Mouse (Mus musculus) midbrain, embryonic 16.5 days (tissue): ENCODE results near the gene Bace1. TPM values are rescaled to one million over a fixed set of nuclear protein-coding genes. Genes with fewer than 3 reads are reported as not detected.

Experiments used
- ATAC-seq: fragments of 200-750 bp; cut with Nextera tagmentation; 2 replicates; pipeline ENCODE4 v1.8.0; 2017; ENCODE audit warnings: moderate TSS enrichment
- H3K27ac ChIP-seq: fragments of 300-500 bp; sonication (generic); 2 replicates; pipeline ENCODE4 v1.5.1; 2014; ENCODE audit warnings: mild to moderate bottlenecking, low read length, mixed read lengths
- H3K27me3 ChIP-seq: fragments of 300-500 bp; sonication (generic); 2 replicates; pipeline ENCODE4 v1.6.1; 2014; ENCODE audit warnings: low read depth, low read length, mixed read lengths; ENCODE audit not compliant: control insufficient read depth, insufficient read depth
- H3K36me3 ChIP-seq: fragments of 300-500 bp; sonication (generic); 2 replicates; pipeline ENCODE4 v1.6.1; 2014; ENCODE audit warnings: mild to moderate bottlenecking, low read length, moderate library complexity, mixed read lengths; ENCODE audit not compliant: control insufficient read depth, insufficient read depth
- H3K4me1 ChIP-seq: fragments of 300-500 bp; sonication (generic); 2 replicates; pipeline ENCODE4 v1.6.1; 2014; ENCODE audit warnings: mild to moderate bottlenecking, low read length, mixed read lengths; ENCODE audit not compliant: control insufficient read depth, insufficient read depth
- H3K4me2 ChIP-seq: fragments of 300-500 bp; sonication (generic); 2 replicates; pipeline ENCODE4 v1.6.1; 2014; ENCODE audit warnings: mild to moderate bottlenecking, low read length, mixed read lengths
- H3K4me3 ChIP-seq: fragments of 300-500 bp; sonication (generic); 2 replicates; pipeline ENCODE4 v1.5.1; 2014; ENCODE audit warnings: low read depth, mild to moderate bottlenecking, low read length, moderate library complexity, mixed read lengths
- H3K9ac ChIP-seq: fragments of 300-500 bp; sonication (generic); 2 replicates; pipeline ENCODE4 v1.6.1; 2014; ENCODE audit warnings: low read depth, low read length, mixed read lengths
- H3K9me3 ChIP-seq: fragments of 300-500 bp; sonication (generic); replicated peaks from 2 replicates; pipeline ENCODE4 v1.6.1; 2014; ENCODE audit warnings: mild to moderate bottlenecking, low read length, mixed read lengths; ENCODE audit not compliant: control insufficient read depth, poor library complexity, severe bottlenecking
- WGBS: fragments of 180-500 bp; shearing (Covaris S2); extraction: QIAGEN DNeasy Blood & Tissue Kit; methylation state at CpG from one replicate; pipeline ENCODE4 v1.1.7; 2014; 5-methylcytosine and 5-hydroxymethylcytosine counted together
- polyA plus RNA-seq: library from polyadenylated mRNA; unstranded; fragments of >200 nt; fragmentation: Nextera tagmentation; extraction: Ambion mirVana; gene quantifications from 2 replicates; pipeline ENCODE4 v1.2.1, GENCODE M21; 2015

Bace1 gene
- polyA plus RNA-seq, 1 experiment from 2014 or later = 51.3 TPM

DNA sequence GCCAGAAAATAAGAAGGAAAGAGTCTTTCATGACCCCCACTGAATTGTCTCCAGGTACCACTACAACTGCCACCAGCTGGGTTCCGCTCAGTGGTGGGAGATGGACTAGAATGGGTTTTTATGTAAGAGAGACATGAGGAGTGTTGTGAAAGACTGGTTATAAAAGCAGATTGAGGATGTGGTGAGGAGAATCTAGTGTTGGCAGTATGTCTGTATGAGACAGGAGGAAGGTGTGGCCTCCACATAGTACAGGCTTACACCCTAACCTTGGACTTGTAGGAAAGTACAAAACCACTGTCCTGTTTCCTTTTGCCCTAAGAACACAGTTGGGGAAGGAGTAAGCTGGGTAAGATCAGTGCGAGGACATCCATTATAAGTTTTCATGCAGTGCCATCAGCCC is 15.3 kb downstream of the Bace1 start:
- Histone ChIP-seq H3K36me3 (peaks cover 13% of the 10 kb centered on the region), H3K4me3 (no peak overlapping the region), H3K9ac (no peak overlapping the region), H3K4me2 (no peak overlapping the region), H3K27ac (no peak overlapping the region), H3K4me1 (peaks cover 16% of the 10 kb centered on the region), H3K9me3 (no peaks in the 10 kb centered on the region), H3K27me3 (no peaks in the 10 kb centered on the region)
- 99% methylated on average over 2 of the region's 2 CpGs for WGBS
- no peak for ATAC-seq

DNA sequence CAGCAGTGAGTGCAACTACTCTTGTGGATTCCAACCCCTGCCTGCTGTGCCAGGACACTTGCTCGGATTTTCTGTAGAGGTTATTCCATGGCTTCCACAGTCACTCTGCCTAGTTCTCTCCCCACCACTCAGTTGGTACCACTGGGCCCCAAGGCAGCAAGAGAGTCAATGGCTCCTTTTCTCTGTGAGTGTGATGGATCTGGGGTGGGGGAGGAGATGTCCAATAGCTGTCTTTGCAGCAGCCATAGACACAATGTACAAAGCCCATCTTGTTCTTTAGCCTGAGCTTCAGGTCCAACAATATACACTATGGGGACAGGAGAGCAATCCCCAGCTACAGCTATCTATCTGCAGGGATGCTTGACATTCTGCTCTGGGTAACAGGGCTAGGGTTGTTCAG is 15.8 kb downstream of the Bace1 start:
- H3K9me3 ChIP-seq = no peaks in the 10 kb centered on the region
- H3K4me1 ChIP-seq = peaks cover 12% of the 10 kb centered on the region
- H3K4me2 ChIP-seq = no peak overlapping the region
- no peak overlapping the region for H3K27ac ChIP-seq
- 29% methylated on average over 1 of the region's 1 CpGs for WGBS
- no peak overlapping the region for H3K9ac ChIP-seq
- no peaks in the 10 kb centered on the region for H3K27me3 ChIP-seq
- peaks cover 18% of the 10 kb centered on the region for H3K36me3 ChIP-seq
- ATAC-seq = no peak
- no peak overlapping the region for H3K4me3 ChIP-seq

- Histone ChIP-seq H3K4me2 (no peak overlapping the region), H3K36me3 (peaks cover 55% of the 10 kb centered on the region), H3K9me3 (no peaks in the 10 kb centered on the region), H3K4me1 (no peaks in the 10 kb centered on the region), H3K27ac (no peak overlapping the region), H3K9ac (no peak overlapping the region), H3K27me3 (no peaks in the 10 kb centered on the region), H3K4me3 (no peak overlapping the region)
- ATAC-seq = no peak
- 94% methylated on average over 10 of the region's 10 CpGs for WGBS
These were observed 21.0 kb downstream of the Bace1 start for GRCm38 (mm10) chr9:45859364-45859763.

DNA sequence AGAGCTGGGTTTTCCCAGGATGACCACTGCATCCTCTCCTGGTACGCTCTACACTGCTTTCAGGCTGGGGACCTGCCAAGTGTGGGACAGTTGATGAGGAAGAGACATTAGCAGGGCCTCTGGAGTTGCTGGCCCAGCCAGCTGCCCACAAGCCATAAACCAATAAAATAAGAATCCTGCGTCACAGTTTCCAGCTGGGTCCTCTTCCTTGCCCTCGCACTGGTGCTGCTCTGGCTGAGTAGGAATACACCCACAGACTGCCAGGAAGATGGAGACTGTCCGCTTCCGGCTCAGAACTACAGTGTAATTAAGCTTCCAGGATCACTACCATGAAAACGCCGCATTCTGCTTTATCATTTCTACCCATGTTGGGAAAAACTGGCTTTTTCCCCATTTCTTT is 23.4 kb downstream of the Bace1 start:
- no peak overlapping the region for H3K4me2 ChIP-seq
- no peaks in the 10 kb centered on the region for H3K27me3 ChIP-seq
- H3K36me3 ChIP-seq = peaks cover 60% of the 10 kb centered on the region
- H3K4me3 ChIP-seq = no peak overlapping the region
- WGBS = 94% methylated on average over 7 of the region's 7 CpGs
- no peaks in the 10 kb centered on the region for H3K4me1 ChIP-seq
- no peak overlapping the region for H3K27ac ChIP-seq
- no peak for ATAC-seq
- no peaks in the 10 kb centered on the region for H3K9me3 ChIP-seq
- H3K9ac ChIP-seq = no peak overlapping the region

DNA sequence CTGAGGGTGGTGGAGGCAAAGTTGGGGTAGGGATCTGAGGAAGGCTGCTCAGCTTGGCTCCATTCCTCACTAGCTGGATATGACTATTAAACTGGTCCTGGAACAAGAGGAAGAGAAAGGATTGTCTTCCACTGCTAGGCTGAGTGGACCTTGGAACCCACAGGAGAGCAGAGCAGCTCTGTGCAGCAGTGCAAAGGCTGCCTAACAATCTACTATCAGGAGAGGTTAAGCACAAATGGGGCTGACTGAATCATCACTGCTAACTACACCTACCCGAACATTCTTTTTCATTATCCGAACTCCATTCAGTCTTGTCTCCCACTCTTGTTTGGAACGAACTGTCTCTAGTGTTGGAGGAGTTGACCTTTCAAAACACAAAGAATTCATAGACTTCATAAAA is 30.8 kb downstream of the Bace1 start:
- Histone ChIP-seq H3K27ac (no peak overlapping the region), H3K27me3 (no peaks in the 10 kb centered on the region), H3K9me3 (no peaks in the 10 kb centered on the region), H3K4me3 (no peak overlapping the region), H3K4me2 (no peak overlapping the region), H3K4me1 (no peaks in the 10 kb centered on the region), H3K36me3 (peaks cover 47% of the 10 kb centered on the region), H3K9ac (no peak overlapping the region)
- no peak for ATAC-seq
- WGBS = 95% methylated on average over 3 of the region's 3 CpGs

DNA sequence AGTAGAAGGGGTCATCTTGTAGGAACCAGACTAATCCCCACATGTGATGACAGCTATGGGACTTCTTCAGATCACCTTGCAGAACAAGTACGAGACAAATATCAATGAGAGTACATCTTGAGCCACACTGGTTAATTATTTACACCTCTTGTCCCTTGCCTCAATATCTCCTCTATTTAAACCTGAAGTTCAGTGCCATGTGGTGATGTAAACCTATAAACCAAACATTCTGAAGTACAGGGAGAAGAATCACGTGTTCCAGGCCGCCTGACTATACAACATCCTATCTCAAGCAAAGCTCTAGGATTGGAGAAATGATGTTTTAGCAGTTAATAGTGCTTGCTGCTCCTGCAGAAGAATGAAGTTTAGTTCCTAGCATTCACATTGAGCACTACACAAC is 31.9 kb downstream of the Bace1 start:
- no peak overlapping the region for H3K27ac ChIP-seq
- no peak overlapping the region for H3K4me2 ChIP-seq
- no peak for ATAC-seq
- no peaks in the 10 kb centered on the region for H3K27me3 ChIP-seq
- H3K4me3 ChIP-seq = no peak overlapping the region
- peaks cover 45% of the 10 kb centered on the region for H3K36me3 ChIP-seq
- H3K9me3 ChIP-seq = no peaks in the 10 kb centered on the region
- H3K9ac ChIP-seq = no peak overlapping the region
- no peaks in the 10 kb centered on the region for H3K4me1 ChIP-seq
- WGBS = 92% methylated on average over 3 of the region's 3 CpGs

DNA sequence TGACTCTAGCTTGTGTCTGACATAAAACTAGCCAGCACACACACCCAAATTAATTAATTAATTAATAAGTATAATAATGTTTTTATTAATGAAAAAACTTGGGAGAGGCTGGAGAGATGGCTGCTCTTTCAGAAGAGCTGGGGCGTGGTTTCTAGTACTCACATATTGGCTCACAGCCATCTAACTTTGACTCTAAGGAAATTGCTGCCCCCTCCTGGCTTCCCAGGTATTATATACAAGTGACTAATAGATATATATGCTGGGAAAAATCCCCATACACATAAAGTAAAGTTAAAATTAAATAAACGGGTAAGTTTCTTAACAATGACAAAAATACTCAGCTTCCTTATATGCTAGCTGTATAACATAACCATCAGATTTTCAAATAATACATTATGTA is 39.5 kb downstream of the Bace1 start:
- Histone ChIP-seq H3K4me2 (no peak overlapping the region), H3K4me1 (no peaks in the 10 kb centered on the region), H3K27ac (no peak overlapping the region), H3K4me3 (no peak overlapping the region), H3K9me3 (no peaks in the 10 kb centered on the region), H3K9ac (no peak overlapping the region), H3K27me3 (no peaks in the 10 kb centered on the region), H3K36me3 (peaks cover 10% of the 10 kb centered on the region)
- ATAC-seq = no peak
- 83% methylated on average over 2 of the region's 2 CpGs for WGBS

GRCm38 (mm10) chr9:45893681-45894080 is 55.3 kb downstream of the Bace1 start:
- H3K4me1 ChIP-seq = no peaks in the 10 kb centered on the region
- no peak overlapping the region for H3K27ac ChIP-seq
- no peaks in the 10 kb centered on the region for H3K9me3 ChIP-seq
- H3K9ac ChIP-seq = no peak overlapping the region
- no peak for ATAC-seq
- peaks cover 36% of the 10 kb centered on the region for H3K36me3 ChIP-seq
- no peak overlapping the region for H3K4me2 ChIP-seq
- H3K27me3 ChIP-seq = no peaks in the 10 kb centered on the region
- H3K4me3 ChIP-seq = no peak overlapping the region

DNA sequence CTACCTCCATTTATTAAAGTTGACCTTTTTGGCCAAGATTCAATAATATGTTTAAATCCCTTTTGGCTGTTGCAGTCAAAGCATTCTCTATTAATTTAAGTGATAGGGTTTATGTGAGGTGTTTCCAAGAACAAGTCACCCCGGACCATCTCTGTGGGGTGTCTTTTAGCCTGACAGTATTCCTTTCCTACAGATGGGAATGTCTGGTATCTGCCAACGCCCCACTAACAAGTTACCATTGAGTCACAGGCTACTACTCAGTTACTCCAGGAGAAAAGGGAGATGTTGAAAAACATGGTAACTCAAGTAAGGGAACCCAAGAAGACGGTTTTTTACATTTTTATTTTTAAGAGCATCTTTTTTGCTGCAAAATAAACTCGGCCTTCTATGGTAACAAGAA is 66.8 kb downstream of the Bace1 start:
- Histone ChIP-seq H3K4me1 (peaks cover 25% of the 10 kb centered on the region), H3K9me3 (no peaks in the 10 kb centered on the region), H3K9ac (peak overlapping the region; percentile 91), H3K36me3 (peaks cover 2% of the 10 kb centered on the region), H3K27me3 (no peaks in the 10 kb centered on the region), H3K27ac (peak overlapping the region; percentile 98; the same call in 1 of the 2 replicates), H3K4me2 (peak overlapping the region; percentile 86), H3K4me3 (peak overlapping the region; percentile 95)
- no peak for ATAC-seq
- 48% methylated on average over 4 of the region's 4 CpGs for WGBS

DNA sequence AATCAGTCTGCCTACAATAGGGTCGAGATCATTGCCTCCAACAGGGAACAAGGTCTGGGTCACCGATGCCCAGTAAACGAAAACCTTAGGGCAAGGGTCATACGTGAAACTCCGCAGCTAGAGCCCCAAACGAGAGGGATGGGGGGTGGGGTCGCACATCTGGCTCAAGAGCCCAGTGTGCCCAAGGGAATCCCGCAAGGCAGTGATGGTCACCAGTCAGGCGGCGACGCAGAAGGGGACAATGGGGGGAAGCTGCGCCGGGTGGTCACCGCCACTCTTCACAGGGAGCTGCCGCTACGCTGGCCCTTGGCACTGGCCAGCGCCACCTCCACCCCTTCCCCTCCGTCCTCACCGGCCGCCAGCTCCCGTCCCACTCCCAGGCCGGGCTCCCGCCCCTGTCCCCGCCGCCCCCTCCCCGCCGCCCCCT is 67.4 kb downstream of the Bace1 start:
- WGBS = under 1% methylated on average over 18 of the region's 27 CpGs
- Histone ChIP-seq H3K4me2 (peak overlapping the region; percentile 86), H3K4me1 (peaks cover 25% of the 10 kb centered on the region), H3K27ac (peak overlapping the region; percentile 98), H3K9ac (peak overlapping the region; percentile 91), H3K27me3 (no peaks in the 10 kb centered on the region), H3K4me3 (peak overlapping the region; percentile 95), H3K9me3 (no peaks in the 10 kb centered on the region), H3K36me3 (peaks cover 8% of the 10 kb centered on the region)
- ATAC-seq = peak; percentile 53
